Mouse (Mus musculus) MN1 (cell line): Measurements from ENCODE around the gene Mmp11.

Source experiments
- DNase-seq: peaks from one replicate; pipeline ENCODE4 v3.0.0-alpha.2; 2016; ENCODE audit warnings: low spot score

The Mmp11 gene

GRCm38 (mm10) chr10:75935680-75936541 is at the start of gene Mmp11:
Mmp11 (minus strand) TSS chr10:75936496.
- DNase-seq = peak; percentile 88

- no peak for DNase-seq
These were observed 43.1 kb upstream of the Mmp11 start for GRCm38 (mm10) chr10:75979432-75979831.

GRCm38 (mm10) chr10:75978835-75979157 is 42.5 kb upstream of the Mmp11 start:
- no peak for DNase-seq

GRCm38 (mm10) chr10:75978119-75978834 is 42.0 kb upstream of the Mmp11 start:
- DNase-seq = no peak

- peak; percentile 11 for DNase-seq
These were observed 38.9 kb upstream of the Mmp11 start for GRCm38 (mm10) chr10:75975216-75975615.

GRCm38 (mm10) chr10:75973846-75974245 is 37.5 kb upstream of the Mmp11 start:
- no peak for DNase-seq

GRCm38 (mm10) chr10:75954381-75954811 is 18.1 kb upstream of the Mmp11 start, which contains the start of gene Gm5134:
Gm5134 (plus strand) TSS chr10:75954514.
- no peak for DNase-seq

- peak; percentile 73 for DNase-seq
These were observed 15.2 kb upstream of the Mmp11 start for GRCm38 (mm10) chr10:75951424-75952050.

GRCm38 (mm10) chr10:75950791-75951210 is 14.5 kb upstream of the Mmp11 start:
- DNase-seq = no peak

GRCm38 (mm10) chr10:75949053-75950045 is 13.1 kb upstream of the Mmp11 start:
- no peak for DNase-seq

GRCm38 (mm10) chr10:75948079-75948478 is 11.8 kb upstream of the Mmp11 start:
- DNase-seq = no peak

- DNase-seq = no peak
These were observed 9.6 kb upstream of the Mmp11 start for GRCm38 (mm10) chr10:75945896-75946295.

GRCm38 (mm10) chr10:75945213-75945612 is 8.9 kb upstream of the Mmp11 start:
- DNase-seq = no peak

GRCm38 (mm10) chr10:75944066-75944772 is 7.9 kb upstream of the Mmp11 start:
- peak; percentile 53 for DNase-seq

GRCm38 (mm10) chr10:75942736-75943477 is 6.6 kb upstream of the Mmp11 start, which contains the start of gene Vpreb3:
Vpreb3 (plus strand) TSS chr10:75943057.
- no peak for DNase-seq

- no peak for DNase-seq
These were observed 4.9 kb upstream of the Mmp11 start for GRCm38 (mm10) chr10:75941042-75941824.

- DNase-seq = no peak
These were observed 4.2 kb upstream of the Mmp11 start, which contains the start of gene Gm867 for GRCm38 (mm10) chr10:75940520-75940919. Gm867 (minus strand) TSS chr10:75940672.

GRCm38 (mm10) chr10:75939481-75940234 is 3.4 kb upstream of the Mmp11 start:
- no peak for DNase-seq
